Mouse (Mus musculus) limb, embryonic 11.5 days (tissue): ENCODE measurements around the gene Stard9. TPM values are rescaled to one million over a fixed set of nuclear protein-coding genes. Genes with fewer than 3 reads are reported as not detected.

ENCODE experiments used
- ATAC-seq: fragments of 200-750 bp; cut with Nextera tagmentation; 2 replicates; pipeline ENCODE4 v1.8.0; 2017; ENCODE audit warnings: low read depth; ENCODE audit not compliant: insufficient number of reproducible peaks, low FRiP score, low TSS enrichment
- DNase-seq: peaks from one replicate; pipeline ENCODE4 v3.0.0-alpha.2; 2015; ENCODE audit warnings: low spot score
- H3K27ac ChIP-seq: fragments of 300-500 bp; sonication (generic); replicated peaks from 2 replicates; pipeline ENCODE4 v1.5.1; 2014; ENCODE audit warnings: low read depth, mild to moderate bottlenecking, low read length
- H3K27me3 ChIP-seq: fragments of 300-500 bp; sonication (generic); 2 replicates; pipeline ENCODE4 v1.6.1; 2014; ENCODE audit warnings: mild to moderate bottlenecking, low read length, mixed read lengths; ENCODE audit not compliant: control insufficient read depth, insufficient read depth
- H3K36me3 ChIP-seq: fragments of 300-500 bp; sonication (generic); 2 replicates; pipeline ENCODE4 v1.6.1; 2014; ENCODE audit warnings: mild to moderate bottlenecking, low read length, moderate library complexity, mixed read lengths; ENCODE audit not compliant: control insufficient read depth, insufficient read depth
- H3K4me1 ChIP-seq: fragments of 300-500 bp; sonication (generic); 2 replicates; pipeline ENCODE4 v1.6.1; 2014; ENCODE audit warnings: low read length, mixed read lengths; ENCODE audit not compliant: control insufficient read depth, insufficient read depth
- H3K4me2 ChIP-seq: fragments of 300-500 bp; sonication (generic); 2 replicates; pipeline ENCODE4 v1.6.1; 2014; ENCODE audit warnings: low read depth, mild to moderate bottlenecking, moderate library complexity; ENCODE audit not compliant: severe bottlenecking
- H3K4me3 ChIP-seq: fragments of 300-500 bp; sonication (generic); 2 replicates; pipeline ENCODE4 v1.5.1; 2014; ENCODE audit warnings: low read depth, low read length
- H3K9ac ChIP-seq: fragments of 300-500 bp; sonication (generic); 2 replicates; pipeline ENCODE4 v1.6.1; 2014; ENCODE audit warnings: mild to moderate bottlenecking, low read length
- H3K9me3 ChIP-seq: fragments of 300-500 bp; sonication (generic); 2 replicates; pipeline ENCODE4 v1.6.1; 2016; ENCODE audit warnings: low read length; ENCODE audit not compliant: control insufficient read depth
- WGBS: fragments of 180-500 bp; shearing (Covaris S2); extraction: QIAGEN DNeasy Blood & Tissue Kit; methylation state at CpG from one replicate; pipeline ENCODE4 v1.1.7; 2014; 5-methylcytosine and 5-hydroxymethylcytosine counted together
- polyA plus RNA-seq: library from polyadenylated mRNA; unstranded; fragments of >200 nt; fragmentation: Nextera tagmentation; extraction: Ambion mirVana; gene quantifications from 2 replicates; pipeline ENCODE4 v1.2.1, GENCODE M21; 2014

Gene Stard9
- polyA plus RNA-seq, 1 experiment from 2014 or later: 4.2 TPM

DNA sequence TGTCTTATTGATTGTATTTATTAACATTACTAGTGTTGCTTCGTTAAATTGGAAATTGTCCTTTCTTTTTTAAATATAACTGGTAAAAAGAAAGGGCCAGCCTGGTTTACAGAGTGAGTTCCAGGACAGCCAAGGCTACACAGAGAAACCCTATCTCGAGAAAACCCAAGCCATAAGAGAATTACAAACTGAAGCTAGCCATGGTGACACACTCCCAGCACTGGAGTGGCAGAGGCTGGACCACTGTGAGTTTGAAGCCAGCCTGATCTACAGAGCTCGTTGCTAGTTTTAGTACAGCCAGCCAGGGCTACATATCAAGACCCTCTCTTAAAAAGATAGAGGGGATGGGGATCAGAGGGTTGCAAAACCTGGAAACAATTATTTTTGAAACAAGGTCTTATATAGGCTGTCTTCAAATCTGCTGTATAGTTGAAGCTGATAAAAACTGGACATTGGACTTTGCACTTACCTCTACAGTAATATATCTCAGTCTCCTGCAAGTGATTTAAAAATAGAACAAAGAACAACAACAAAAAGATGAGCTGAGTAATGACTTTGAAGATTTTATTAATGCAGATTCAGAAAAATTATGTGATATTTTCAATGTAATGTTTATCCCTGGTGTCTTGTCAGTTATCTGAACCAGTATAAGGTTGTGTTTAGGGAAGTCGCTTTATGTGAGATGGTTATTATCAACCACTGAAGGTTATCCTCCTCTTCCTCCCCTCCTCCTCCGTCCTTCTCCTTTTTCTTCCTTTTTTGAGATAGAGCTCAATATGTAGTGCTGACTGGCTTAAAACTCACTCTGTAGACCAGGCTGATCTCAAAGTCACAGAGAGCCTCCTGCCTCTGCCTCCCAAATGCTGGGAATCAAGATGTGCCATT lies 12.4 kb upstream of the Stard9 start:
- no peak overlapping the region for H3K4me3 ChIP-seq
- ATAC-seq: no peak
- H3K36me3 ChIP-seq: peaks cover 7% of the 10 kb centered on the region; the same call in 1 of the 2 replicates
- no peak for DNase-seq
- no peaks in the 10 kb centered on the region for H3K9me3 ChIP-seq
- no peak overlapping the region for H3K9ac ChIP-seq
- WGBS: 90% methylated on average over 5 of the region's 5 CpGs
- H3K27me3 ChIP-seq: no peaks in the 10 kb centered on the region
- H3K4me1 ChIP-seq: no peaks in the 10 kb centered on the region
- no peak overlapping the region for H3K4me2 ChIP-seq
- H3K27ac ChIP-seq: no peak overlapping the region

DNA sequence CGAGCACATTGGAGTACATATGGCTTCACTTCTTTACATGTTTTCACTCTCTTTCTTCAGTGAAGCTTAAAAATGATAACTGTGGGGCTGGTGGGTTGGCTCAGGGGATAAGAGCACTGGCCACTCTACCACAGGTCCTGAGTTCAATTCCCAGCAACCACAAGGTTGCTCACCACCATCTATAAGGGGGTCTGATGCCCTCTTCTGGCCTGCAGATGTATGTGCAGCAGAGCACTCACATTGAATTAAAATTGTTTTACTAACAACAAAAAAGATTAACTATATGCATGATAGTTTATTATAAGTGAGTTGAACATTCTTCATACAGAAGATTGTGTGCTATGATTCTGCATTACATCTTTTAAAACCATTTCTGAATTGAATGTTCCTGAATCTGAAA lies 9.4 kb upstream of the Stard9 start:
- no peak for ATAC-seq
- Histone ChIP-seq H3K9ac (no peak overlapping the region), H3K36me3 (peaks cover 7% of the 10 kb centered on the region; the same call in 1 of the 2 replicates), H3K4me1 (no peaks in the 10 kb centered on the region), H3K9me3 (no peaks in the 10 kb centered on the region), H3K4me2 (no peak overlapping the region), H3K4me3 (no peak overlapping the region), H3K27me3 (no peaks in the 10 kb centered on the region), H3K27ac (no peak overlapping the region)
- WGBS: 97% methylated on average over 1 of the region's 1 CpGs
- DNase-seq: no peak

DNA sequence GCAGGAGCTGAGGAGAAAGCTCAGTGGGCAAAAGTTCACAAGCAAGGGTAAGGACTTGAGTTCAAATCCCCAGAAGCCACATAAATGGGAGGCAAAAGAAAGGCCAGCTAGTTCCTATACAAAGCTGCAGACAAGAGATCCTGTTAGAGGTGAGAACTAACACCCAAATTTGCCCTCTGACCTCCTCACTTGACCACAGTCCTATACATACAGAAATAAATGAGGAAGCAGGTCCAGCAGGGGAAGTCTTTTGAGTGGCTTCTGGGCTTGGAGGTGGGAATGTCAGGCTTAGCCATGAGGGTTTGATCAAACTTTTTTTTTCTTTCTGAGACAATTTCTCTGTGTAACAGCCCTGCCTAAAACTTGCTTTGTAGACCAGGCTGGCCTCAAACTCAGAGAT lies 6.0 kb upstream of the Stard9 start:
- Histone ChIP-seq H3K9me3 (no peaks in the 10 kb centered on the region), H3K4me3 (no peak overlapping the region), H3K27ac (no peak overlapping the region), H3K4me2 (no peak overlapping the region), H3K36me3 (peaks cover 6% of the 10 kb centered on the region; the same call in 1 of the 2 replicates), H3K4me1 (no peaks in the 10 kb centered on the region), H3K27me3 (no peaks in the 10 kb centered on the region), H3K9ac (no peak overlapping the region)
- DNase-seq (no peak), ATAC-seq (no peak)

DNA sequence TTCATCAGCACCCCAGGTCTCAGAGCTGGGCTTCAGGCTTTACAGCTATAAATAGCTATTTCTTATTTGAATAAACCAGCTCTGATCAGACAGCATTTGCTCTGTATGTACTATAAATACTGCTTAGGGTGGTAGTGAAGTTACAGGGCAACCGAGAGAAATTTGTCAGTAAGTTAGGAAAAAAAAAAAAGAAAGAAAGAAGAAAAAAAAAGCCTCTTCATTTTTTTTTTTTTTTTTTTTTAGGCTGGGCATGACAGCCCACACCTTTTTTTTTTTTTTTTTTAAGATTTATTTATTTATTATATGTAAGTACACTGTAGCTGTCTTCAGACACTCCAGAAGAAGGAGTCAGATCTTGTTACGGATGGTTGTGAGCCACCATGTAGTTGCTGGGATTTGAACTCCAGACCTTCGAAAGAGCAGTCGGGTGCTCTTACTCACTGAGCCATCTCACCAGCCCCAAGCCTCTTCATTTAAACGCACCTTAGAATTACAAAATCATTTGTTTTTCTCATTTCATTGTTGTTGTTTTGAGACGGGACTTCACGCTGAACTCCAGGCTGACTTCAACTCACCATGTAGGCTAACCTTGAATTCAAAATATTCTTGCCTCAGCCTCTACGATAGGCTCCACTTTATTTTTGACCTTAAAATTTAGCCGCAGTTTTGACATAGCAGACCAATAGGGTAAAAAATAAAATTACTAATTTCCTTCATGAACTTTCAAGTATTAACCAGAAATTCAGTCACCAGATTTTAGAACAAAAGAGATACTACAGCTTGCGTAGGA lies 650 bp upstream of the Stard9 start:
- DNase-seq (peak; percentile 39), ATAC-seq (peak; percentile 46; the same call in 1 of the 2 replicates)
- H3K4me3 ChIP-seq: peak overlapping the region; percentile 38
- no peak overlapping the region; the same call in 1 of the 2 replicates for H3K4me2 ChIP-seq
- no peaks in the 10 kb centered on the region for H3K27me3 ChIP-seq
- 30% methylated on average over 10 of the region's 10 CpGs for WGBS
- H3K27ac ChIP-seq: no peak overlapping the region
- H3K9me3 ChIP-seq: no peaks in the 10 kb centered on the region
- no peaks in the 10 kb centered on the region for H3K4me1 ChIP-seq
- H3K9ac ChIP-seq: no peak overlapping the region
- no peaks in the 10 kb centered on the region for H3K36me3 ChIP-seq

DNA sequence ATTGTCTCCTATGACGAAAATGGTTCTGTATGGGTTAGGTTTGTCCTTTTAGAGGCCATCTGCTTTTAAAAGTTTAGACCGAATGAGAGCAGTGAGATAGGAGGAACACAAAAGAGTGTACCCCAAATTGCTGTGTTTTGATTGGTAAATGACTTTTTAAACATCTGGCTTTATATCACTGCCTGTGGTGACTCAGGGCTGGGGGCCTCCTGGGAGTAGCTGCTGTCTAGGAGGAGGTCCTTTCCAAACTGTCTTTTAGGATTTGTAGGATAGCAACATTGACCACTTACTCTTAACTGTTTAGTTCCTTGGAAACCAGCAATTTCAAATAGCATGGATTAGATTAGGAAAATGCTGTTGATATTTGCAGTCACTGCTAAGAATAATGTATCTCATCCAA lies 1.3 kb downstream of the Stard9 start:
- no peak overlapping the region for H3K4me2 ChIP-seq
- H3K27ac ChIP-seq: no peak overlapping the region
- 90% methylated on average over 2 of the region's 2 CpGs for WGBS
- H3K4me1 ChIP-seq: no peaks in the 10 kb centered on the region
- no peak overlapping the region for H3K4me3 ChIP-seq
- no peaks in the 10 kb centered on the region for H3K36me3 ChIP-seq
- DNase-seq (no peak), ATAC-seq (no peak)
- no peaks in the 10 kb centered on the region for H3K27me3 ChIP-seq
- H3K9ac ChIP-seq: no peak overlapping the region
- H3K9me3 ChIP-seq: no peaks in the 10 kb centered on the region

DNA sequence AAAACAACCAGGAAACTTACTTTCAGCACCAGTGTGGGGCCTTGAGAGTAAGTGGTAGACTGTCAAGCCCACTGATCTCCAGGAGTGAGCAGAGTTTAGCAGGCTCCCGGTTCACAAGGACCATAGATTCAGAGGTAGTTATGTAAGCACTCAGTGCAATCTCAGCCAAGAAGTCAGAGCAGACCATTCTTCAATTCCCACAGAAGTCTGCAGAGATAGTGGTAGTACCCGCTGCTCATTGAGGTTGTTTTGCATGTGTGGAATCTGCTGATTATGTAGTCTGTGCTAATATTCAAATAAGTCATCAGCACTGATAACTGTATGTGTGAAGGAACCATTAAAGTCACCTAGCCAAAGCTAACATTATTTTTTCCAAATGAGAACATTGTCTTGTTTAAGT lies 1.7 kb downstream of the Stard9 start:
- 76% methylated on average over 2 of the region's 2 CpGs for WGBS
- Histone ChIP-seq H3K4me3 (no peak overlapping the region), H3K4me2 (no peak overlapping the region), H3K36me3 (no peaks in the 10 kb centered on the region), H3K9ac (no peak overlapping the region), H3K27me3 (no peaks in the 10 kb centered on the region), H3K9me3 (no peaks in the 10 kb centered on the region), H3K4me1 (no peaks in the 10 kb centered on the region), H3K27ac (no peak overlapping the region)
- ATAC-seq: no peak
- DNase-seq: no peak

DNA sequence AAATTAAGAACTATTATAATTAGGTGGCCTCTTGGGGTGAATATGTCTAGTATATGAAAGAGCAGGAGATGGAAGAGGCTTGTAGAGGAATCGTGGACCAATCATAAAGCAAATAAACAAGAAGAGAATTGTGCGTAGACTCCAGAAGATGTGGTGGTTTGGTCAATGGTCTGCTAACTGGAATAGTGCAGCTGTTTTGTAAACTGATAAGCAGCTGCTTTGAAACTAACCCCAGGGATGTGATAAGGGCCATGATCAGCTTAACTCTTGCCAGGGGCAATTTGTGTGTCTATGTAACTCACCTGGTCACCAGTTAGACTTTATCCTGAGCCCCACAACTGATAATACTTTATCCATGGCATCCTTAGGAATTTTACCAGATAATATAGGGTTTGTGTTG lies 2.6 kb downstream of the Stard9 start:
- Histone ChIP-seq H3K4me3 (no peak overlapping the region), H3K27me3 (no peaks in the 10 kb centered on the region), H3K4me2 (no peak overlapping the region), H3K27ac (no peak overlapping the region), H3K9me3 (no peaks in the 10 kb centered on the region), H3K36me3 (no peaks in the 10 kb centered on the region), H3K9ac (no peak overlapping the region), H3K4me1 (no peaks in the 10 kb centered on the region)
- no peak for ATAC-seq
- WGBS: 94% methylated on average over 2 of the region's 2 CpGs
- DNase-seq: no peak

DNA sequence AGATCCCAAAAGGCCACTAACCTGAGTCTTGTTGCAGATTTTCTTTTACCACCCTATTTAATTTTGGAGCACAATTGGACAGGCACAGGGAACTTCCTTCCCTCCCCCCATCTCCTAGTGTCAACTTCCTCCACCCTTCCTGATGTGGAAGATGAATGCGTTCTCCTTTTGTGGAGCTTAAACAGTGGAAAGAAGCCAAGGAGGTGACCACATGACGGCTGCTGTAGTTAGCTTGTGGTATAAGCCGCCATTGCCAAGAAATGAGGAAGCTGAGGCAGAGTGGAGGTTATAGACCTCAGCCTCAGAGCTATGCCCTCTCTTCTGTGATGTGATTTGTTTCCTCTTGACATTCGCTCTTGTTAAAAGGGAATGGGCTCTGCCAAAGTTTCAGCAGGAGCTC lies 3.0 kb downstream of the Stard9 start:
- Histone ChIP-seq H3K36me3 (no peaks in the 10 kb centered on the region), H3K9ac (no peak overlapping the region), H3K4me1 (no peaks in the 10 kb centered on the region), H3K9me3 (no peaks in the 10 kb centered on the region), H3K27me3 (no peaks in the 10 kb centered on the region), H3K4me3 (no peak overlapping the region), H3K4me2 (no peak overlapping the region), H3K27ac (no peak overlapping the region)
- WGBS: 86% methylated on average over 4 of the region's 4 CpGs
- no peak for DNase-seq
- ATAC-seq: no peak
